In genomic region chr4:148969610-148970009, GRCm38 (mm10) we compare ENCODE assay signal across 10 mouse cellular contexts.
DNase-seq lines count a peak whose midpoint lies in the region; ATAC-seq lines count a peak whose summit lies in the region.
"Had no signal": no experiment of that assay in that cellular context is flagged by ENCODE, and none has a peak within 500 bp of the region (broad histone marks: within the 10 kb centered on the region; RNA-seq: fewer than 3 reads in every experiment).

No protein-coding gene starts in this region.

- H3K4me2 ChIP-seq in heart, embryonic 13.5 days: no peak overlapping the region
- H3K4me2 ChIP-seq: embryonic facial prominence, embryonic 15.5 days; neural tube, embryonic 12.5 days had no signal

- intact Hi-C loops in left cerebral cortex, postnatal 4 days (cut with DNase I): no loop called here
- intact Hi-C loops in left cerebral cortex, postnatal 36 days (cut with DNase I): no loop called here

- WGBS in heart, embryonic 13.5 days: 54% methylated on average over 5 of the region's 5 CpGs
- 88% methylated on average over 5 of the region's 5 CpGs for WGBS in embryonic facial prominence, embryonic 10.5 days

- H3K9me3 ChIP-seq in heart, embryonic 13.5 days: no peaks in the 10 kb centered on the region
- no peaks in the 10 kb centered on the region for H3K9me3 ChIP-seq in embryonic facial prominence, embryonic 10.5 days
- H3K9me3 ChIP-seq: embryonic facial prominence, embryonic 15.5 days; neural tube, embryonic 12.5 days had no signal

- DNase-seq in adrenal gland, adult 2 months: peak; percentile 67
- no peak for DNase-seq in adrenal gland, postnatal 4 days (ENCODE audit: low spot score in 2 of 2)
- peak; percentile 42 for DNase-seq in left cerebral cortex, postnatal 4 days
- no peak for DNase-seq in left cerebral cortex, postnatal 36 days (ENCODE audit: low spot score in 2 of 2)
- DNase-seq in kidney, postnatal 4 days: peak; percentile 47 to 64
- no peak for DNase-seq in embryonic facial prominence, embryonic 10.5 days (ENCODE audit: low spot score)
- DNase-seq in natural killer cell, adult 2 months (ENCODE audit: low spot score in 2 of 2): no peak

- H3K4me3 ChIP-seq in heart, embryonic 13.5 days: no peak overlapping the region
- no peak overlapping the region for H3K4me3 ChIP-seq in embryonic facial prominence, embryonic 10.5 days
- H3K4me3 ChIP-seq: embryonic facial prominence, embryonic 15.5 days; neural tube, embryonic 12.5 days had no signal

- H3K4me1 ChIP-seq in heart, embryonic 13.5 days: peaks cover 67% of the 10 kb centered on the region
- H3K4me1 ChIP-seq in embryonic facial prominence, embryonic 10.5 days: peaks cover 54% of the 10 kb centered on the region

- H3K27me3 ChIP-seq in heart, embryonic 13.5 days (replicated peaks): no peaks in the 10 kb centered on the region
- H3K27me3 ChIP-seq in embryonic facial prominence, embryonic 10.5 days (replicated peaks; ENCODE audit: low read depth, poor library complexity, severe bottlenecking): no peaks in the 10 kb centered on the region

- peak overlapping the region; percentile 51 for H3K27ac ChIP-seq in heart, embryonic 13.5 days (replicated peaks)
- H3K27ac ChIP-seq in embryonic facial prominence, embryonic 10.5 days (replicated peaks): no peak overlapping the region
- H3K27ac ChIP-seq: embryonic facial prominence, embryonic 15.5 days; neural tube, embryonic 12.5 days had no signal

- H3K9ac ChIP-seq in heart, embryonic 13.5 days: peak overlapping the region; percentile 29; the same call in 1 of the 2 replicates
- H3K9ac ChIP-seq: embryonic facial prominence, embryonic 15.5 days had no signal

- no peak for ATAC-seq in heart, embryonic 13.5 days (ENCODE audit: extremely low read depth, insufficient number of reproducible peaks, low FRiP score, low TSS enrichment)

- peaks cover 34% of the 10 kb centered on the region for H3K36me3 ChIP-seq in heart, embryonic 13.5 days
- H3K36me3 ChIP-seq in embryonic facial prominence, embryonic 10.5 days (replicated peaks): peaks cover 34% of the 10 kb centered on the region
- H3K36me3 ChIP-seq: embryonic facial prominence, embryonic 15.5 days had no signal

Comparison
In these comparisons a context has a peak if more than half of its experiments do, and no peak if none do; other contexts are left out.
1. DNase-seq: peak in adrenal gland, adult 2 months (single experiment), left cerebral cortex, postnatal 4 days (single experiment) and kidney, postnatal 4 days (2 of 2); none in adrenal gland, postnatal 4 days (0 of 2), left cerebral cortex, postnatal 36 days (0 of 2), embryonic facial prominence, embryonic 10.5 days (single experiment) and natural killer cell, adult 2 months (0 of 2).